Mouse (Mus musculus) liver, postnatal 0 days (tissue): ENCODE data around the gene Trpv1. TPM values are rescaled to one million over a fixed set of nuclear protein-coding genes. Genes with fewer than 3 reads are reported as not detected.

Experiments
- ATAC-seq: fragments of 200-750 bp; cut with Nextera tagmentation; 2 replicates; pipeline ENCODE4 v1.8.0; 2017; ENCODE audit warnings: mild to moderate bottlenecking, moderate library complexity
- DNase-seq: peaks from one replicate; pipeline ENCODE4 v3.0.0-alpha.2; 2016
- H3K27ac ChIP-seq: fragments of 300-500 bp; sonication (generic); 2 replicates; pipeline ENCODE4 v1.5.1; 2014; ENCODE audit warnings: antibody characterized with exemption, moderate library complexity, mild to moderate bottlenecking, low read depth
- H3K27me3 ChIP-seq: fragments of 300-500 bp; sonication (generic); 2 replicates; pipeline ENCODE4 v1.6.1; 2014; ENCODE audit warnings: low read length, control low read depth, mixed read lengths; ENCODE audit not compliant: insufficient read depth
- H3K36me3 ChIP-seq: fragments of 300-500 bp; sonication (generic); replicated peaks from 2 replicates; pipeline ENCODE4 v1.6.1; 2014; ENCODE audit warnings: mild to moderate bottlenecking, control low read depth, low read length, moderate library complexity, mixed read lengths; ENCODE audit not compliant: insufficient read depth
- H3K4me1 ChIP-seq: fragments of 300-500 bp; sonication (generic); 2 replicates; pipeline ENCODE4 v1.6.1; 2014; ENCODE audit warnings: antibody characterized with exemption, mild to moderate bottlenecking, control low read depth; ENCODE audit not compliant: insufficient read depth
- H3K4me2 ChIP-seq: fragments of 300-500 bp; sonication (generic); 2 replicates; pipeline ENCODE4 v1.6.1; 2014; ENCODE audit warnings: low read depth, mild to moderate bottlenecking, low read length, moderate library complexity, mixed read lengths
- H3K4me3 ChIP-seq: fragments of 300-500 bp; sonication (generic); 2 replicates; pipeline ENCODE4 v1.5.1; 2014; ENCODE audit warnings: low read depth, low read length
- H3K9ac ChIP-seq: fragments of 300-500 bp; sonication (generic); replicated peaks from 2 replicates; pipeline ENCODE4 v1.6.1; 2014; ENCODE audit warnings: mild to moderate bottlenecking, moderate library complexity
- H3K9me3 ChIP-seq: fragments of 300-500 bp; sonication (generic); 2 replicates; pipeline ENCODE4 v1.6.1; 2016; ENCODE audit warnings: mild to moderate bottlenecking, control low read depth, low read length, mixed read lengths
- CTCF ChIP-seq: sonication (generic); IDR thresholded peaks from 2 replicates; pipeline ENCODE4 v1.5.1; 2016; ENCODE audit warnings: antibody characterized with exemption, low read depth
- EP300 ChIP-seq: IDR thresholded peaks from 2 replicates; pipeline ENCODE4 v1.6.1; 2016; ENCODE audit warnings: antibody characterized with exemption, low read depth, mild to moderate bottlenecking
- WGBS: fragments of 180-500 bp; shearing (Covaris S2); extraction: QIAGEN DNeasy Blood & Tissue Kit; methylation state at CpG from one replicate; pipeline ENCODE4 v1.1.7; 2014; ENCODE audit not compliant: insufficient replicate concordance; 5-methylcytosine and 5-hydroxymethylcytosine counted together
- polyA plus RNA-seq: library from polyadenylated mRNA; unstranded; fragments of >200 nt; fragmentation: Nextera tagmentation; extraction: Ambion mirVana; gene quantifications from 2 replicates; pipeline ENCODE4 v1.2.1, GENCODE M21; 2015

Gene Trpv1
- polyA plus RNA-seq, 1 experiment from 2014 or later, result 0.07 TPM

DNA sequence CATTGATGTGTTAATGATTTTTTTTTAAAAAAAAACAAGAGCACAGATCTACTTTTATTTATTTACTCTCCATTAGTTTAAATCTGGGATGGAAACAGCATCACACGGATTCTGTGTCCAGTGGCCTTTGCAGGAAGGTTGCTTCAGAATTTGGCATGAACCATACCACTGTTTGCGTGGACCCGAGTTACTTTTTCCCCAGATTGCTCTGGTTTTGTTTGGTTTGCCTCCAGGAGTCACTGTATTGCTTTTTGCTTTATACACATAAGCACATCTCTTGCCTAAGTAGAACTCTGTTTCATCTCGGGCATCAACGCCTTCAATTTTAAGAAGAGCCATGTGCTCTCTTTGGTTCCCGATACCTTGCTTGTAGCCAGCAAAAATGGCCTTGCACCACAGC, 8.2 kb upstream of the Trpv1 start:
- H3K36me3 ChIP-seq, result 0 out of 2 replicates have a peak, but pooled peaks cover 6% of the 10 kb centered on the region
- no peak for TF ChIP-seq EP300
- TF ChIP-seq CTCF, result no peak
- no peak for DNase-seq

DNA sequence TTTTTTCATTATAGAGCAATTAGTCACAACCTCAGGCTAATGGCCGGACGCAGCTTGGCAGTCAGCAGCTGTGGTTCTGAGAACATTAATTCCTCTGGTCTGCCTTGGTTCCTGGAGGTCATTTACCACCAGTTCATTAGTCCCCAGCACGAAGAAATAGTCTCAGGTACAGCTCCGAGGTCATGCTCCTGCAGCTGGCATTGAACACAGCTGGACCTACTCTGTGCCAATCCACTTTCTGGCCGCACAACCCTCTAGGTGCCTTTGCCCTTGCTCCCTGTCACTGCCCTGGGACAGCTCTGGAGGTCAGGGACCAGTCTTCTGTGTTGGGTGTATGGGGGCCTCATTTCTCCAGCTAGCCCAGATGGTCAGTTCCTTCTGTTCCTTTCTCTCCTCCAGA, 5.2 kb upstream of the Trpv1 start:
- Histone ChIP-seq H3K4me1 (no peaks in the 10 kb centered on the region), H3K36me3 (no peaks in the 10 kb centered on the region)
- WGBS, result 69% methylated on average over 5 of the region's 5 CpGs

More for the DNA sequence above, 8.2 kb upstream of the Trpv1 start:
- Histone ChIP-seq H3K9me3 (no peaks in the 10 kb centered on the region), H3K27ac (no peak overlapping the region), H3K4me3 (no peak overlapping the region), H3K4me1 (no peaks in the 10 kb centered on the region), H3K9ac (no peak overlapping the region), H3K27me3 (no peaks in the 10 kb centered on the region), H3K4me2 (no peak overlapping the region)
- ATAC-seq, result no peak
- WGBS, result 81% methylated on average over 6 of the region's 6 CpGs

DNA sequence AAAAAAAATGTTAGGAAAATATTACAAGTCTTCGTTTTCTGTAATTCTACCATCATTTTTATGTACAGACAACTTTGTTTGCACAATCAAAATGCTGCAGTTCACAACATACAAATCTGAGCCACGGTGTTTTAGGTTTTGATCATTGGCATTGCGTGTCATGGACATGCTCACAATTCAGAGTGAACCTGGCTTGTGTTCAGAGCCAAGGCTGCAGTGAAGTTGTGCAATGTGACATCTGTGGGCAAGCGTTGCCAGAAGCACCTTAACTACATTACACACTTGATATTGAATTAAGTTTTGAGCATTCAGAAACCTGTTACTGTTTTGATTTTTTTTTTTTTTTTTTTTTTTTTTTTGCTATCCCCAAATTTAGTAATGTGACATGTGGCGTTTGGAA, 4.0 kb upstream of the Trpv1 start:
- no peak overlapping the region for H3K27ac ChIP-seq
- ATAC-seq, result no peak
- no peaks in the 10 kb centered on the region for H3K9me3 ChIP-seq
- H3K4me1 ChIP-seq, result no peaks in the 10 kb centered on the region
- TF ChIP-seq CTCF (no peak), EP300 (no peak)
- H3K36me3 ChIP-seq, result no peaks in the 10 kb centered on the region
- WGBS, result 76% methylated on average over 5 of the region's 5 CpGs
- H3K27me3 ChIP-seq, result no peaks in the 10 kb centered on the region
- no peak for DNase-seq
- no peak overlapping the region for H3K9ac ChIP-seq
- H3K4me3 ChIP-seq, result no peak overlapping the region
- no peak overlapping the region for H3K4me2 ChIP-seq

More for the DNA sequence above, 5.2 kb upstream of the Trpv1 start:
- ATAC-seq, result no peak
- H3K27me3 ChIP-seq, result no peaks in the 10 kb centered on the region
- no peak overlapping the region for H3K27ac ChIP-seq
- no peak for DNase-seq
- H3K4me2 ChIP-seq, result no peak overlapping the region
- no peak for TF ChIP-seq CTCF
- TF ChIP-seq EP300, result no peak
- H3K9me3 ChIP-seq, result no peaks in the 10 kb centered on the region
- no peak overlapping the region for H3K4me3 ChIP-seq
- H3K9ac ChIP-seq, result no peak overlapping the region

GRCm38 (mm10) chr11:73232513-73232912, 1.6 kb upstream of the Trpv1 start:
- no peak overlapping the region for H3K4me3 ChIP-seq
- H3K4me1 ChIP-seq, result no peaks in the 10 kb centered on the region; the same call in 1 of the 2 replicates
- DNase-seq, result no peak
- no peak overlapping the region for H3K9ac ChIP-seq
- H3K27me3 ChIP-seq, result no peaks in the 10 kb centered on the region
- WGBS, result 53% methylated on average over 2 of the region's 2 CpGs
- no peak overlapping the region for H3K4me2 ChIP-seq
- no peaks in the 10 kb centered on the region for H3K9me3 ChIP-seq
- no peak for ATAC-seq
- TF ChIP-seq CTCF (no peak), EP300 (no peak)
- no peak overlapping the region for H3K27ac ChIP-seq
- H3K36me3 ChIP-seq, result no peaks in the 10 kb centered on the region

DNA sequence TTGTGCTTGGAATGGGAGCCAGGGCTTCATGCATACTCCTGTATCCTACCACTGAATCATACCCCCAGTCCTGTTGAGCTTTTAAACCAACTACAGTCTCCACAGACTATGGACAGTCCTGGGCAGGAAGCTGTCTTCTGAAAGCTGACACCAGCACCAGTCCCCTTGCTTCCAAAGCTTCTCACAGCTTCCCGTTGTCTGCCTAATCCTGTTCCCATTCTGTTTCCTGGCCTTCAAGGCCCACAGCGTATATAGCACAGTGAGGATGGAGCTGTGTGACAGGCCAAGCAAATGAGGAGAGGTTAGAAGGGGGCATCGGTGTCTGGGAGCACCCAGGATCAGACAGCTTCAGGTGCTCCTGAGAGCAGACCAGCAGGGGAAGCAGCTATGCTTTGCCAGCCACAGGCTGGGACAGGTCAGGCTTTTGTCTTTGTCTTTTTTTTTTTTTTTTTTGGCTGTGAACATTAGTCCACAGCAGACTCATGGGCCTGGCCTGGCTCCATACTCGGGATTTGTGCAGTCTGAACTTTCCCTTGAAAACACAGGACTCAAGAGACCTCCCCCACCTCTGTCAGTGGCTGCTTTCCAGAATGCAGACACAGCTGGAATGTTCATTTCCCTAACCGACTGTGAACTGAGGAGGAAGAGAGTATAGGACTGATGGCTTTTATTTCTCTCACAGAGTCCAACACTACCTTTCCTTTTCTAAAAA, 2.1 kb downstream of the Trpv1 start:
- ATAC-seq (no peak), DNase-seq (no peak)
- TF ChIP-seq EP300 (no peak), CTCF (no peak)
- Histone ChIP-seq H3K27me3 (no peaks in the 10 kb centered on the region), H3K4me2 (no peak overlapping the region), H3K9ac (no peak overlapping the region), H3K4me3 (no peak overlapping the region), H3K4me1 (no peaks in the 10 kb centered on the region; the same call in 1 of the 2 replicates), H3K27ac (no peak overlapping the region), H3K9me3 (no peaks in the 10 kb centered on the region), H3K36me3 (no peaks in the 10 kb centered on the region)
- 25% methylated on average over 5 of the region's 5 CpGs for WGBS

DNA sequence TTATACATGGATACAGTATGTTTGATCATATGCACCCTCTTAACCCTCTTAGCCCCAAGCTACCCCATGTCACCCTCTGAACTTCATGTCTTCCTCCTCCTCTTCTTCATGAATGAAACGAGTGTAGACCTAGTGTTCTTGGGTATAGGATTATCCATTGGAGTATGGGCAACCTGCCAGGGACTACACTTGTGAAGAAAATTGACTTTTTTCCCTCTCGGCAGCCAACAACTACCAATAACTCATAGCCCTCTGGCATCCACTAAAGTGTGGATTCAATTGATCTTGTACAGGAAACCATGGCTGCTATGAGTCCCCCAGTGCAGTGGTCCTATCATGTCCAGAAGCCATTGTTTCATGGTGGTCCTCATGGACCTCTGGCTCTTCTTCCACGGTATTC, 2.6 kb downstream of the Trpv1 start:
- no peaks in the 10 kb centered on the region for H3K9me3 ChIP-seq
- TF ChIP-seq CTCF, result no peak
- TF ChIP-seq EP300, result no peak
- ATAC-seq (no peak), DNase-seq (no peak)
- no peak overlapping the region for H3K9ac ChIP-seq
- WGBS, result 57% methylated on average over 3 of the region's 3 CpGs
- no peak overlapping the region for H3K4me3 ChIP-seq
- H3K36me3 ChIP-seq, result no peaks in the 10 kb centered on the region
- no peak overlapping the region for H3K27ac ChIP-seq
- no peaks in the 10 kb centered on the region; the same call in 1 of the 2 replicates for H3K4me1 ChIP-seq
- no peak overlapping the region for H3K4me2 ChIP-seq
- H3K27me3 ChIP-seq, result no peaks in the 10 kb centered on the region
